Mouse (Mus musculus): Measurements from ENCODE around the gene 4930404N11Rik.

GRCm38 (mm10) chr10:81408871-81409291 is 43.3 kb upstream of the 4930404N11Rik start:
- TF ChIP-seq POLR2A (IDR thresholded peaks at IDR 0.05; ENCODE audit: insufficient read depth, low read depth, low read length) (no peak), CTCF (IDR thresholded peaks at IDR 0.05; ENCODE audit: insufficient read depth, low read depth, low read length) (peak; percentile 77; the same call in 1 of the 2 replicates)

Data from olfactory bulb, adult 2 months (tissue).